Mouse (Mus musculus): ENCODE results near the gene Oas1d. TPM values are rescaled to one million over a fixed set of nuclear protein-coding genes. Genes with fewer than 3 reads are reported as not detected.
A peak's percentile ranks its signal among the peaks of the same experiment; 100 is the strongest.
"Not testable (repeated sequence)": the region's sequence is repeated elsewhere in the genome, so short reads cannot be mapped to it uniquely, and the experiment has no call there.

Gene Oas1d
- polyA plus RNA-seq, 1 experiment from 2014 or later, result not detected

- H3K4me1 ChIP-seq (replicated peaks; ENCODE audit: control insufficient read depth, insufficient read depth, low read length); H3K9ac ChIP-seq (ENCODE audit: low read depth, low read length); H3K9me3 ChIP-seq (ENCODE audit: control insufficient read depth, low read length); H3K27ac ChIP-seq (ENCODE audit: low read depth, low read length); H3K36me3 ChIP-seq (ENCODE audit: control insufficient read depth, insufficient read depth, low read length); H3K4me2 ChIP-seq; H3K4me3 ChIP-seq (ENCODE audit: low read depth, low read length); ATAC-seq (replicated peaks; ENCODE audit: low FRiP score); H3K27me3 ChIP-seq (replicated peaks; ENCODE audit: control insufficient read depth, insufficient read depth, low read length); DNase-seq (ENCODE audit: low spot score): not testable (repeated sequence)
- WGBS, result 83% methylated on average over 6 of the region's 6 CpGs
Measured at GRCm38 (mm10) chr5:120881681-120882080, 32.7 kb upstream of the Oas1d start.

- H3K4me2 ChIP-seq; H3K27me3 ChIP-seq (replicated peaks; ENCODE audit: control insufficient read depth, insufficient read depth, low read length); H3K36me3 ChIP-seq (ENCODE audit: control insufficient read depth, insufficient read depth, low read length); H3K9me3 ChIP-seq (ENCODE audit: control insufficient read depth, low read length); H3K27ac ChIP-seq (ENCODE audit: low read depth, low read length); ATAC-seq (replicated peaks; ENCODE audit: low FRiP score); H3K9ac ChIP-seq (ENCODE audit: low read depth, low read length); H3K4me3 ChIP-seq (ENCODE audit: low read depth, low read length); DNase-seq (ENCODE audit: low spot score); H3K4me1 ChIP-seq (replicated peaks; ENCODE audit: control insufficient read depth, insufficient read depth, low read length): not testable (repeated sequence)
- 14% methylated on average over 5 of the region's 9 CpGs for WGBS
Measured at GRCm38 (mm10) chr5:120887413-120887812, 26.9 kb upstream of the Oas1d start, which contains the start of gene Oas1g. Gene Oas1g (minus strand): TSS chr5:120887613.

GRCm38 (mm10) chr5:120887831-120888230, 26.5 kb upstream of the Oas1d start:
- H3K9me3 ChIP-seq (ENCODE audit: control insufficient read depth, low read length), result no peaks in the 10 kb centered on the region
- no peak overlapping the region for H3K9ac ChIP-seq (ENCODE audit: low read depth, low read length)
- DNase-seq (ENCODE audit: low spot score), result no peak
- H3K4me2 ChIP-seq, result no peak overlapping the region
- no peak overlapping the region for H3K27ac ChIP-seq (ENCODE audit: low read depth, low read length)
- ATAC-seq (replicated peaks; ENCODE audit: low FRiP score), result no peak
- no peaks in the 10 kb centered on the region for H3K36me3 ChIP-seq (ENCODE audit: control insufficient read depth, insufficient read depth, low read length)
- no peaks in the 10 kb centered on the region for H3K4me1 ChIP-seq (replicated peaks; ENCODE audit: control insufficient read depth, insufficient read depth, low read length)
- 43% methylated on average over 6 of the region's 6 CpGs for WGBS
- H3K27me3 ChIP-seq (replicated peaks; ENCODE audit: control insufficient read depth, insufficient read depth, low read length), result 0 out of 2 replicates have a peak, but pooled peaks cover 3% of the 10 kb centered on the region
- no peak overlapping the region for H3K4me3 ChIP-seq (ENCODE audit: low read depth, low read length)

- not testable (repeated sequence) for H3K4me3 ChIP-seq (ENCODE audit: low read depth, low read length); ATAC-seq (replicated peaks; ENCODE audit: low FRiP score); H3K9me3 ChIP-seq (ENCODE audit: control insufficient read depth, low read length); H3K4me2 ChIP-seq; H3K36me3 ChIP-seq (ENCODE audit: control insufficient read depth, insufficient read depth, low read length); H3K27ac ChIP-seq (ENCODE audit: low read depth, low read length); H3K27me3 ChIP-seq (replicated peaks; ENCODE audit: control insufficient read depth, insufficient read depth, low read length); H3K4me1 ChIP-seq (replicated peaks; ENCODE audit: control insufficient read depth, insufficient read depth, low read length); H3K9ac ChIP-seq (ENCODE audit: low read depth, low read length)
- peak; percentile 16 for DNase-seq (ENCODE audit: low spot score)
- WGBS, result 27% methylated on average over 4 of the region's 4 CpGs
Measured at GRCm38 (mm10) chr5:120888294-120888815, 26.0 kb upstream of the Oas1d start.

- Histone ChIP-seq H3K36me3 (ENCODE audit: control insufficient read depth, insufficient read depth, low read length) (no peaks in the 10 kb centered on the region), H3K9me3 (ENCODE audit: control insufficient read depth, low read length) (no peaks in the 10 kb centered on the region), H3K4me2 (no peak overlapping the region), H3K9ac (ENCODE audit: low read depth, low read length) (no peak overlapping the region), H3K27me3 (replicated peaks; ENCODE audit: control insufficient read depth, insufficient read depth, low read length) (0 out of 2 replicates have a peak, but pooled peaks cover 3% of the 10 kb centered on the region), H3K27ac (ENCODE audit: low read depth, low read length) (no peak overlapping the region), H3K4me1 (replicated peaks; ENCODE audit: control insufficient read depth, insufficient read depth, low read length) (no peaks in the 10 kb centered on the region), H3K4me3 (ENCODE audit: low read depth, low read length) (no peak overlapping the region)
- ATAC-seq (replicated peaks; ENCODE audit: low FRiP score), result no peak
- 78% methylated on average over 2 of the region's 2 CpGs for WGBS
- DNase-seq (ENCODE audit: low spot score), result no peak
Measured at GRCm38 (mm10) chr5:120890026-120890425, 24.3 kb upstream of the Oas1d start.

- 35% methylated on average over 3 of the region's 3 CpGs for WGBS
- Histone ChIP-seq H3K9ac (ENCODE audit: low read depth, low read length) (no peak overlapping the region), H3K9me3 (ENCODE audit: control insufficient read depth, low read length) (no peaks in the 10 kb centered on the region), H3K4me1 (replicated peaks; ENCODE audit: control insufficient read depth, insufficient read depth, low read length) (no peaks in the 10 kb centered on the region), H3K36me3 (ENCODE audit: control insufficient read depth, insufficient read depth, low read length) (no peaks in the 10 kb centered on the region), H3K4me3 (ENCODE audit: low read depth, low read length) (no peak overlapping the region), H3K4me2 (no peak overlapping the region), H3K27me3 (replicated peaks; ENCODE audit: control insufficient read depth, insufficient read depth, low read length) (0 out of 2 replicates have a peak, but pooled peaks cover 3% of the 10 kb centered on the region), H3K27ac (ENCODE audit: low read depth, low read length) (no peak overlapping the region)
- no peak for DNase-seq (ENCODE audit: low spot score)
- ATAC-seq (replicated peaks; ENCODE audit: low FRiP score), result no peak
Measured at GRCm38 (mm10) chr5:120890991-120891390, 23.3 kb upstream of the Oas1d start.

- not testable (repeated sequence) for DNase-seq (ENCODE audit: low spot score); H3K4me3 ChIP-seq (ENCODE audit: low read depth, low read length); H3K9me3 ChIP-seq (ENCODE audit: control insufficient read depth, low read length); ATAC-seq (replicated peaks; ENCODE audit: low FRiP score); H3K27me3 ChIP-seq (replicated peaks; ENCODE audit: control insufficient read depth, insufficient read depth, low read length); H3K4me2 ChIP-seq; H3K4me1 ChIP-seq (replicated peaks; ENCODE audit: control insufficient read depth, insufficient read depth, low read length); H3K9ac ChIP-seq (ENCODE audit: low read depth, low read length); H3K36me3 ChIP-seq (ENCODE audit: control insufficient read depth, insufficient read depth, low read length); H3K27ac ChIP-seq (ENCODE audit: low read depth, low read length)
- WGBS, result 78% methylated on average over 2 of the region's 2 CpGs
Measured at GRCm38 (mm10) chr5:120891566-120892242, 22.6 kb upstream of the Oas1d start.

GRCm38 (mm10) chr5:120892243-120892660, 22.1 kb upstream of the Oas1d start:
- WGBS, result 49% methylated on average over 2 of the region's 2 CpGs
- H3K36me3 ChIP-seq (ENCODE audit: control insufficient read depth, insufficient read depth, low read length), result no peaks in the 10 kb centered on the region
- H3K4me1 ChIP-seq (replicated peaks; ENCODE audit: control insufficient read depth, insufficient read depth, low read length), result no peaks in the 10 kb centered on the region
- 0 out of 2 replicates have a peak, but pooled peaks cover 3% of the 10 kb centered on the region for H3K27me3 ChIP-seq (replicated peaks; ENCODE audit: control insufficient read depth, insufficient read depth, low read length)
- no peak for ATAC-seq (replicated peaks; ENCODE audit: low FRiP score)
- H3K27ac ChIP-seq (ENCODE audit: low read depth, low read length), result no peak overlapping the region
- no peak overlapping the region for H3K4me2 ChIP-seq
- H3K9me3 ChIP-seq (ENCODE audit: control insufficient read depth, low read length), result no peaks in the 10 kb centered on the region
- no peak overlapping the region for H3K9ac ChIP-seq (ENCODE audit: low read depth, low read length)
- H3K4me3 ChIP-seq (ENCODE audit: low read depth, low read length), result no peak overlapping the region
- no peak for DNase-seq (ENCODE audit: low spot score)

- H3K27me3 ChIP-seq (replicated peaks; ENCODE audit: control insufficient read depth, insufficient read depth, low read length); H3K27ac ChIP-seq (ENCODE audit: low read depth, low read length); DNase-seq (ENCODE audit: low spot score); H3K36me3 ChIP-seq (ENCODE audit: control insufficient read depth, insufficient read depth, low read length); H3K4me1 ChIP-seq (replicated peaks; ENCODE audit: control insufficient read depth, insufficient read depth, low read length); H3K4me3 ChIP-seq (ENCODE audit: low read depth, low read length); H3K9me3 ChIP-seq (ENCODE audit: control insufficient read depth, low read length); ATAC-seq (replicated peaks; ENCODE audit: low FRiP score); H3K4me2 ChIP-seq; H3K9ac ChIP-seq (ENCODE audit: low read depth, low read length): not testable (repeated sequence)
- 84% methylated on average over 4 of the region's 4 CpGs for WGBS
Measured at GRCm38 (mm10) chr5:120893866-120894265, 20.5 kb upstream of the Oas1d start.

Measured in liver, embryonic 11.5 days (tissue).